In genomic region chr4:148287476-148288054, GRCm38 (mm10) we compare ENCODE assay signal across 8 mouse cellular contexts. TPM values are rescaled to one million over a fixed set of nuclear protein-coding genes. Genes with fewer than 3 reads are reported as not detected.
DNase-seq lines count a peak whose midpoint lies in the region; ATAC-seq and TF ChIP-seq lines count a peak whose summit lies in the region.

Disp3 (minus strand) TSS chr4:148287965.

- no peaks in the 10 kb centered on the region for H3K36me3 ChIP-seq in heart, embryonic 14.5 days (ENCODE audit: control insufficient read depth, insufficient read depth, low read length)
- H3K36me3 ChIP-seq in embryonic facial prominence, embryonic 10.5 days (replicated peaks) = no peaks in the 10 kb centered on the region
- no peaks in the 10 kb centered on the region for H3K36me3 ChIP-seq in hindbrain, postnatal 0 days (ENCODE audit: insufficient read depth, low read length)
- H3K36me3 ChIP-seq in liver, embryonic 16.5 days (ENCODE audit: control insufficient read depth, insufficient read depth) = no peaks in the 10 kb centered on the region

- H3K9me3 ChIP-seq in heart, embryonic 14.5 days (ENCODE audit: control insufficient read depth, low read length) = no peaks in the 10 kb centered on the region
- H3K9me3 ChIP-seq in embryonic facial prominence, embryonic 10.5 days = no peaks in the 10 kb centered on the region
- no peaks in the 10 kb centered on the region for H3K9me3 ChIP-seq in hindbrain, postnatal 0 days (ENCODE audit: low read length)
- no peaks in the 10 kb centered on the region for H3K9me3 ChIP-seq in liver, embryonic 16.5 days (replicated peaks; ENCODE audit: control insufficient read depth, low read length)

- peak within 1 kb of the TSS; percentile 26 to 36 for H3K4me3 ChIP-seq in heart, embryonic 14.5 days (ENCODE audit: control insufficient read depth in 1 of 2, insufficient read depth in 1 of 2, low read depth in 1 of 2, low read length in 2 of 2)
- H3K4me3 ChIP-seq in embryonic facial prominence, embryonic 10.5 days = peak within 1 kb of the TSS; percentile 65
- H3K4me3 ChIP-seq in hindbrain, postnatal 0 days (ENCODE audit: low read length) = peak within 1 kb of the TSS; percentile 59
- H3K4me3 ChIP-seq in liver, embryonic 16.5 days (ENCODE audit: low read depth, low read length) = peak within 1 kb of the TSS; percentile 15; the same call in 1 of the 2 replicates

- no peak for DNase-seq in heart, adult 18-20 months
- DNase-seq in embryonic facial prominence, embryonic 10.5 days (ENCODE audit: low spot score) = no peak
- DNase-seq in hindbrain, postnatal 0 days (ENCODE audit: low spot score) = no peak
- no peak for DNase-seq in urinary bladder, postnatal 4 days (ENCODE audit: low spot score in 2 of 2)
- no peak for DNase-seq in lung, postnatal 4 days
- no peak for DNase-seq in right cerebral cortex, postnatal 4 days

- H3K4me1 ChIP-seq in heart, embryonic 14.5 days (ENCODE audit: control insufficient read depth in 2 of 2, insufficient read depth in 2 of 2, low read length in 2 of 2) = peaks cover 0 to 5% of the 10 kb centered on the region in 2 experiments; a peak in 2 of 4 replicates
- H3K4me1 ChIP-seq in embryonic facial prominence, embryonic 10.5 days = peaks cover 47% of the 10 kb centered on the region
- H3K4me1 ChIP-seq in hindbrain, postnatal 0 days (ENCODE audit: insufficient read depth, low read length) = peaks cover 29% of the 10 kb centered on the region
- H3K4me1 ChIP-seq in liver, embryonic 16.5 days (ENCODE audit: control insufficient read depth, low read depth, low read length) = no peaks in the 10 kb centered on the region; the same call in 1 of the 2 replicates

- WGBS in heart, embryonic 14.5 days = 1% methylated on average over 41 of the region's 54 CpGs
- under 1% methylated on average over 54 of the region's 54 CpGs for WGBS in embryonic facial prominence, embryonic 10.5 days
- WGBS in hindbrain, postnatal 0 days = under 1% methylated on average over 49 of the region's 54 CpGs
- 1% methylated on average over 54 of the region's 54 CpGs for WGBS in liver, embryonic 16.5 days (ENCODE audit: insufficient replicate concordance)

- peaks cover 54% of the 10 kb centered on the region for H3K27me3 ChIP-seq in heart, embryonic 14.5 days (ENCODE audit: control insufficient read depth, insufficient read depth, low read length)
- H3K27me3 ChIP-seq in embryonic facial prominence, embryonic 10.5 days (replicated peaks; ENCODE audit: low read depth, poor library complexity, severe bottlenecking) = peaks cover 59% of the 10 kb centered on the region
- no peaks in the 10 kb centered on the region; the same call in 1 of the 2 replicates for H3K27me3 ChIP-seq in hindbrain, postnatal 0 days (ENCODE audit: insufficient read depth, low read length)
- H3K27me3 ChIP-seq in liver, embryonic 16.5 days (ENCODE audit: control insufficient read depth, insufficient read depth, low read depth, low read length) = peaks cover 33% of the 10 kb centered on the region

- no peak within 1 kb of the TSS for H3K9ac ChIP-seq in heart, embryonic 14.5 days (ENCODE audit: low read length)
- H3K9ac ChIP-seq in hindbrain, postnatal 0 days (replicated peaks; ENCODE audit: low read length) = peak within 1 kb of the TSS; percentile 77
- no peak within 1 kb of the TSS for H3K9ac ChIP-seq in liver, embryonic 16.5 days (ENCODE audit: low read depth, low read length)

- no peak for TF ChIP-seq CTCF in hindbrain, postnatal 0 days (IDR thresholded peaks at IDR 0.05; ENCODE audit: low read depth)

- no peak within 1 kb of the TSS for H3K27ac ChIP-seq in heart, embryonic 14.5 days (replicated peaks in 1 of 2; ENCODE audit: control insufficient read depth in 1 of 2, insufficient read depth in 1 of 2, low read depth in 2 of 2, low read length in 2 of 2)
- H3K27ac ChIP-seq in embryonic facial prominence, embryonic 10.5 days (replicated peaks) = peak within 1 kb of the TSS; percentile 75
- peak within 1 kb of the TSS; percentile 72 for H3K27ac ChIP-seq in hindbrain, postnatal 0 days
- no peak within 1 kb of the TSS for H3K27ac ChIP-seq in liver, embryonic 16.5 days (ENCODE audit: low read length)

- peak within 1 kb of the TSS; percentile 58 for H3K4me2 ChIP-seq in heart, embryonic 14.5 days (ENCODE audit: low read length)
- peak within 1 kb of the TSS; percentile 79 for H3K4me2 ChIP-seq in hindbrain, postnatal 0 days (ENCODE audit: low read depth, low read length)
- H3K4me2 ChIP-seq in liver, embryonic 16.5 days (ENCODE audit: low read depth, low read length) = peak within 1 kb of the TSS; percentile 33

- ATAC-seq in heart, embryonic 14.5 days (ENCODE audit: insufficient number of reproducible peaks, insufficient read depth, low FRiP score, low read depth) = no peak
- ATAC-seq in hindbrain, postnatal 0 days = peak; percentile 46
- ATAC-seq in liver, embryonic 16.5 days (ENCODE audit: low read depth) = no peak

RNA-seq across cellular contexts. Expression of gene Disp3, which starts in this region (rescaled TPM):
- 0.04 TPM in 1 of 2 replicates, not detected in the other for polyA plus RNA-seq in heart, embryonic 14.5 days (2014; fragmentation: Nextera tagmentation; extraction: Ambion mirVana)
- total RNA-seq in heart, adult 18-20 months (2021) = not detected
- 1.1 and 1.7 TPM in 2 replicates for polyA plus RNA-seq in embryonic facial prominence, embryonic 10.5 days (2016; fragmentation: Nextera tagmentation; extraction: Ambion mirVana)
- total RNA-seq in hindbrain, postnatal 0 days (2014; rRNA removed) = 31.6 and 53.0 TPM in 2 replicates
- polyA plus RNA-seq in hindbrain, postnatal 0 days (2015; fragmentation: Nextera tagmentation; extraction: Ambion mirVana) = 7.7 and 8.4 TPM in 2 replicates
- polyA plus RNA-seq in liver, embryonic 16.5 days (2015; fragmentation: Nextera tagmentation; extraction: Ambion mirVana) = 0.17 TPM in 1 of 2 replicates, not detected in the other

Comparison
In these comparisons a context has a peak if more than half of its experiments do, and no peak if none do; other contexts are left out.
1. RNA of gene Disp3 (total RNA-seq): 31.6 to 53.0 TPM in hindbrain, postnatal 0 days; not detected in heart, adult 18-20 months; every median in the first group is over 10 times any median in the second.
2. H3K27ac ChIP-seq: peak in embryonic facial prominence, embryonic 10.5 days (single experiment) and hindbrain, postnatal 0 days (single experiment); none in heart, embryonic 14.5 days (0 of 2) and liver, embryonic 16.5 days (single experiment).
3. H3K4me3 ChIP-seq: peak in every context shown above with its lines; median percentile 65 in embryonic facial prominence, embryonic 10.5 days; 59 in hindbrain, postnatal 0 days; 31 in heart, embryonic 14.5 days; 15 in liver, embryonic 16.5 days.
4. Peak in every context shown above with its lines, with median percentiles within 50 percentile points of each other: H3K4me2 ChIP-seq.